Mouse (Mus musculus) fat pad, adult 2 months (tissue): ENCODE measurements around the gene 4930404H24Rik.

Source experiments
- DNase-seq: peaks from one replicate; pipeline ENCODE4 v3.0.0-alpha.2; 2011; ENCODE audit warnings: low read depth, low spot score; ENCODE audit errors: extremely low read depth

4930404H24Rik gene

DNA sequence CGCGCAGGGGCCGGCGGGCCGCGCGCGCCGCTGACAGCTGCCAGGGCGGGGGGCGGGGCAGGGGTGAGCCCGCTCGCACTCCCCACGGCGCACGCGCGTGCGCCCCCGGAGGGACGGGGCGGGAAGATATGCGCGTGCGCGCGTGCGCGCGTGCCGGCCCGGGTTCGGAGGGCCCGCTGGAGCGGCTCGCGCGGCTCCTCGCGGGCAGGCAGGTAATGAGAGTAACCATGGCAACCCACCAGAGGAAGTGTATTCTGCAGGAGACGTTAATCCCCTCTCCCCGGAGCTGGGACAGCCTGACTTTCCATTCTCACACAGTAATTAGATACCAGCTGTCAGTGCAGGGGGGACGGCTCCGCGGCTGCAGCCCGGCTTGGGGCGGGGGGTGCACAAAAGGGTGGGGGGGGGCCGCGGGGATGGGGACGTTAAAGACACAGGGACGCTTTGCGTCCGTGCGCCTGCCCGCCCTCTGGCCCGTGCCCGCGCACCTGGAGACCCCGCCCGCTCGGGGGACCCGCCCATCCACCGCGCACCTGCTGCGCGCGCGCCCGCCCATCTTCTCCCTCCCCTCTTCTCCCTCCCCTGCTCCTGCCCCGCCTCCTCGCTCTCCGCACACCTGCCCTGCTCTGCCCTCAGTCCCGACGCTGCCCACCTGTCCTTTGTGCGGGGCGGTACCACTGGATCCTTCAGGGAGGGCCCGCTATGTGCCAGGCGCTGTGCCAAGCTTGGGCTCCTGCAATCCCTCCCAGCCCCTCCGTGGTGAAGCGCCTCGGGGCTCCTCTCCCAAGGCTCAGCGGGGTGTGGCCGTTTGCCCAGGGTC lies at the start of gene 4930404H24Rik:
4930404H24Rik (plus strand) TSS at position 218 of the 820 bp plus-strand sequence.
- DNase-seq, result no peak

DNA sequence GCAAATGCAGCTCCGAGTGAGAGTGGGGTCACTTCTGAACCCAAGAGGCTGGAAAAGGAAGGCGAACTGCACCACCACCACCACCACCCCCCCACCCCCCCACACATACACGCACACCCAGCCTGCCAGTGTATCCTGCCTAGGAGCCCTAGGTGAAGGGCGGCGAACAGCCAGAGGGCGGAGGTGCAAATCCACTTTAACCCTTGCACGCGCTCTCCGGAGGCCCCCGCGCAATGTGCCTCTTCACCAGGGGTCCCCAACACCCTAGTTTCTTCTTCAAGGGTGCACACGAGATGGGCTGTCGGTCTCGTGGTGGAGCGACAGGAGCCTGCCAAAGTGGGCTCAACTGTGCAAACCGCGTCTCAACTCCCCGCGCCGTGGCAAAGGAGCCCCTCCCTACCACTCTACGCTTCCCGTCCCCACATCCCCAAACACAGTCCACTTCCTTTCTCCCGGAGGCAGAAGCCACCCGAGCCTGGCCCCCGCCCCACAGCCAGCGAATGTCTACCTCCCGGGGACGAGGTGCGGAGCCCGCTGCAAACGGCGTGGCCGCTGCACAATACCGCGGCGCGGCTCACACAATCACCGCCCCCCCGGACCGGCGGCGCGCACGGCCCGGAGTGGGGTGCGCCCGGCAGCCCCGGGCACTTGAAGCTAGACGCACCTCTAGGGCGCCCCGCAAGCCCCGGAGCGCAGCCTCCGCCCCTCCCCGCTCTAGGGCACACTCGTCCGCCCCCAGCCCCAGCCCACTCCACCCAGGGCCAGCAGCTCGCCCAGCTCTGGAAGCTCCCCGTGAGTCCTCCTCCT lies 49.0 kb upstream of the 4930404H24Rik start:
- no peak for DNase-seq

DNA sequence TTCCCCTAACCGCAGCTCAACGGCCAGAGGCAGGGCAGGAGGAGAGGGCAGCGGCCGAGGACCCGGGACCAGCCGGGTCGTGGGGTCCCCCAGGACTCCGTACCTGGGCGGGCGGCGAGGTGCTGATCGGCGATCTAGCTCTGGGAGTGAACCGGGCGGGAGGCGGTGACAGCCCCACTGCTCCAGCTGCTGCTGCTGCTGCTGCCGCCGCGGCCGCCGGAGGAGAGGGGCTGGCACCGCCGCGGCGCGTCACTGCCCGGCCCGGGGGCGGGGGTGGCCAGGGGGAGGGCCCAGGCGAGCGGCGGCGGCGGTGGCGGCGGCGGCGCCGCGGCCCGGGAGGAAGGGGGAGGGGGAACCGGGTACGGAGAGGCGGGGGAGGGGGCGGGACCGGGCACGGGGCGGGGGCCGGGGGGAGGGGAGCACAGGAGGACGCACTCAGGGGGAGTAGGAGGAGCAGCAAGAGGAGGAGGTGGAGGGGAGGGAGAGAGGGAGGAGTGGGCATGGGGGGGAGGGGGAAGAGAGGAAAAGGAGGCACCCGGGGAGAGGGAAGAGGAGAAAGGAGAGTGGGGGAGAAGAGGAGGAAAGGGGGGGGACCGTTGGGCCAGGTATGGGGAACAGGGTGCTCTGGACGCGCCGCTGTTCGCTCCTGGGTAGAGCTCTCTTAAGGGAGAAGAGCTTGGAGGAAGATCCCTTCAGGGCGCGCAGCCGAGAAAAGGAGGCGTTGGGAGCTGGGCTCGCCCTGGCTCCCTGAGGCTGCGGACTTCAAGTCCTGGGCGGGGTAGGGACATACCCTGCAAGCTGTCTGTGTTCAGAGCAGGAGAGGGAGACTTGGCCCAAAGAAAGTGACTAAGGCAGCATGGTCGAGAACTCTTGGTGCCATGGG lies 48.1 kb upstream of the 4930404H24Rik start:
- DNase-seq, result no peak

DNA sequence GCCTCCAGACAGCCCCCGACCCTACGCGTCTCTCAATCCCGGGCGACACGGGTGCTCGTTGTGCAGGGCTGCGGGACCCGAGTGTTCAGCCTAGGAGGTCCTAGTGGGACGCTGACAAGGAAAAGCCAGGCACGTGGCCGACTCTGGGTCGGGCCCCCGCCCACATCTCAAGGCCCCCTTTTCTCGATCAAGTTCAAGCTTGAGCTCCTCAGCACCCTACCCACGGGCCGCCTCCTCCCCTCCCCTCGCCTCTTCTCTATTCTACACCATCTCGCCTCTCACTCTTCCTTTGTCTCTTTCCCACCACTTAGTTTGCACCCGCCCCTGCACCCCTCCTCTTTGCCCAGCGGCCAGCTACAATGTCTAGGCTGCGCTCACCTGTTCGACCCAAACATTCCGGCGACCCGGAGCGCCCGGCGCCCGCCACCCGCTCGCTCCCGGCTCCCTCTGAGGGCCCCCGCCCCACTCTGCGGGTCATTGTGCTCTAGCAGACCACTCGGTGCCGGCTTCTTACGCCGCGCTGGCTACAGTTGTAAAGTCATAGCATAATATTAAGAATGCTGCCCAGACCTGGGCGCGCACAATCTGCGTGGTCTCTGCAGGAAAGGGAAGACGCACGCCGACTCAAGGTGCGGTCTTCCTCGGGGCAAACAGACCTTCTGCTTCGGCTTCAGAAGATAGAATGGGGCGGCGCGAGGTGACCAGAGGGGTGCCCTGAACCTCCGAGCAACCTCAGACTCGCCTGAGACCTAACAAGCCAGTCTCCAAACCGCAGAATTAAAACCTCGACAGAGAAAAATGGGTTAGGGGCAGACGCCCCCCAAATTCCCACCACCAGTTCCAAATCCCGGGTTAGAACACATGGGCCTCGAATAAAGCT lies 47.2 kb upstream of the 4930404H24Rik start:
- no peak for DNase-seq

DNA sequence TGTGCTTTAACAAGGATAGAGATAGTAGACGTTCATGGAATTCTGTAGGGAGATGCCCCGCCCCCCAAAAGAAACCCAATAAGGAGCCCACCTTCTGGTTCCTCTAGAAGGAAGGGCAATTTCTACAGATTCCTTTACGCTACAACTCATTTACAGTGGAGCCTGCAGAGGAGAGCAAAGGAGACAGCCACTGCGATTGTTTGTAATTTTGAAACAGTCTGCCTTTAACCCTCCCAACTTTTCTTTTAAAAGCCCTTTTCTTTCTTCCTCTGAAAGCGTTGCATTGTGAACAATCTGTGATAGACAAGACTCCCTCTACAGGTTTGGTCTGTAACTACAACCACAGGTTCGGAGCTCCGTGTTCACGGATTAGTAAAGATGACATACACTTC lies 46.6 kb upstream of the 4930404H24Rik start:
- DNase-seq, result no peak

DNA sequence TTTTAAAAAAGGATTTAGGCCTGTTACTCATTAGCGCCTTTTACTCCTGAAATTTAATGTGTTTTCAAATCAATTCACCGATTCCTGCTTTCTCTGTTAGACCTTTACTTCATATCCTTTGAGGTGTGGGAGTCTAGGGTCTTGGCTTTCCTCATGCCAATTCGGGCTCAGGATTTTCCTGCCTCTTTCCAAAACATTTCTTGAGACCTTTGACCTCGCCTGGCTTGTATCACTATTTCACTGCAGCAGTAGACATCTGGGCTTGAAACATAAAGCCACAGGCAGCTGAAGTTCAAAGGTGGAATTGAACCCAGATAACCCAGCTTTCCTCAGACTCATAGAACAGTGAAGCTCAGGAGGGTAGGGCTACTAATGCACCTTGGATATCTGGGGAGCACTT lies 46.1 kb upstream of the 4930404H24Rik start:
- DNase-seq, result no peak

DNA sequence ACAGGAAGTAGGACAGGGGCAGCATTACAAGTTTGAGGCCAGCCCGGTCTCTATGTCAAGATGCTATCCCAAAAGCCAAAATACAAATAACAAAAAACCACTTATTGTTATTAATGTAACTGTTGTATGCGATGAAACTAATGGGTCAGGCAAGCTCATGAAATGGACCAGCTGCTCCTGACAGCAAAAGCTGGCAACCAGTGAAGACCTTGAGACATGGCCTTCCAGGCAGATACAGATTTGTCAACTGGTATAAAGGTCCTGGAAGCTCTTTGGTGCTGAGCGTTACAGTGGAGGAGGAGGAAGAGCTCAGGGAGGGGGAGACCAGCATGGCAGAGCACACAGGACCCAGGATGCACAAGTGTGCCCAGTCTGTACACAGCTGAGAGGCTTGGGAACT lies 44.9 kb upstream of the 4930404H24Rik start:
- no peak for DNase-seq

DNA sequence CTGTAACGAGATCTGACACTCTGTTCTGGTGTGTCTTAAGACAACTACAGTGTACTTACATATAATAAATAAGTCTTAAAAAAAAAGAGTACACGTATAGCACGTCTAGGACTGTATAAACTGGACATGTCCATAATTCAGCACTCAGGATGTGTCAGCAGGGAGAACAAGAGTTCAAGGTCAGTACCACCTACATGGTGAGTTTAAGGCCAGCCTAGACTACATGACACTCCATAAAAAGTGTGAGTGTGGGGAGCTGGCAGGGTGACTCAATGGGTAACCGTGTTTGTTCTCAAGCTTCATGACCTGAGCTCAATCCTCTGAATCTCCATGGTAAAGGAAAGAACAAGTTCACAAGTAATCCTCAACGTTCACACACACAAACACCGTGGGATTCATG lies 44.1 kb upstream of the 4930404H24Rik start:
- DNase-seq, result no peak

DNA sequence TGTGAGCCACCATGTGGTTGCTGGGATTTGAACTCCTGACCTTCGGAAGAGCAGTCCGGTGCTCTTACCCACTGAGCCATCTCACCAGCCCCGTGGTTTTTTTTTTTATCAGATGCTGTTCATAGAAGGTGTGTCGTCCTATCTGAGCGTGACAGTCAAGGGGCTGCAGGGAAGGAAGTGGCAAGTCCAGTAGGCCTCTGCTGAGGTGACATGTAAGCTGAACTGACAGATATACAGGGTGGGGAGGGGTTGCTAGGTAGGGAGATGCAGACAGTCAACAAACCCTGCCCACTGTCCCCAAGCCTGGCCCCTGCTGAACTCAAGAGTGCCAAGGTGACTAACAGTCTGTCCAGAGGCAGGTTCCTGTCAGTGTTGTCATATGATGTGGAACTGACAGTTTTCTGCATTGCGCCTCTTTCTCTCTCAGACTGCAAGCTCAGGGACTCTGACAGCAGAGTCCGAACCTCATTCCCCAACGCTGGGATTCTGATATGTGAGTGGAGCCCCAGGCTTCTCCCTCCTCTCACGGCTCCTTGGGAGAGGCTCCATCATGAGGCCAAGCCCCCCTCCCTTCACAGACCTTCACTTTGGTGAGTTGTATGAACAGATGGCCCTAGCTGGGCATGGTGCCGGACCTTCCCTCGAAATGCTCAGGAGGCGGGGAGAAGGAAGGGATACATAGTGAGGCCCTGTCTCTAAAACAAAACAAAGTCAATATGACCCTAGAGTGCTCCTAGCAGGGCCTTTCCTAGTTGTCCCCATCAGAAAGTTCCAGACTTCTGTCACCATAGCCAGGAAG lies 38.4 kb upstream of the 4930404H24Rik start:
- no peak for DNase-seq

DNA sequence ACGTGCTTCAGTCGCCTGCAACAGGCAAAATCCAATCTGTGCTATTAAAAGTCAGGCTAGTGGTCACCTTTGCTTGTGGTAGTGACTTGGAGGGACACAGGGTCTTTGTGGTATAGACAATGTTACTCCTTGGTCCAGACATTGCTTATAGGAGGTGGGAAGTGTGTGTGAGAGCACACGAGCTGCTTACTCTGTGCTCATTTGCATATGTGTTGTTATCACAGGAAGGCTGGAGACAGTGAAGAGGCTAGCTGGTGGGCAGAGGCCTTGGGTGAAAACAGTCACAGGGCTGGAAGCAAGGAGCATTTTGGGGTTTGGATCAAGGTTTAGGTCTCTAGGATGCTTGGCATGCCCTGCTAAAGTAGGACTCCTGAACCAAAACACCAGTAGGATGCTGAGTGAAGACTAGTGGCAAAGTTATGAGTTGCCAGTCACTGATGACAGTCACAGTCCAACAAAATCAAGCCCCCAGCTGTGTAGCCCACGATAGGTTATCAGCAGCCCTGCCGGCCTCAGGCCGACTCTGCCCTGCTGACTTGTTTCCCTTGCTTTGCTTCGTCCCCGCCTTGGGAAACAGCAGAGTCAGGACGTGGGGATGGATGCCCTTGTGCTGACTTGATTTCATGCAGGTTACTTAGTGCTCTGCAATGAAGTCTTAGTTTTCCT lies 37.6 kb upstream of the 4930404H24Rik start:
- no peak for DNase-seq

DNA sequence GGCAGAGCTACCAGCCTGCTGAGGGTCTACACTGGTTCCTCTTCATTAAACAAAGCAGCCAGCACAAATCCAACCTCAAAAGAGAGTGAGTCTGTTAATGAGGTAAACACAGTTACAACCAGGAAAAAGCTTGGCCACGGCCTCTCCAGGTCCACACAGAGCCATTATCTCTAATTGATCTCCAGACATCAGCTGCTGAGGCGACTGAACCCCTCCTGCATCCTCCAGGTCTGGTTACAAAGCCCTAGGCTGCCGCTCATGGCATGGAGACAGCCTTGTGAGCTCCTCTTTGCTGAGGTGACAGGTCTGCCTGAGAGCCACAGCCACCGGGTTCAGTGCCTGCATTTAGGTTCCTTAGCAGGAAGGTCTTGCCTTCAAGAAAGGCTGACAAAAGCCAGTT lies 35.1 kb upstream of the 4930404H24Rik start:
- DNase-seq, result no peak

DNA sequence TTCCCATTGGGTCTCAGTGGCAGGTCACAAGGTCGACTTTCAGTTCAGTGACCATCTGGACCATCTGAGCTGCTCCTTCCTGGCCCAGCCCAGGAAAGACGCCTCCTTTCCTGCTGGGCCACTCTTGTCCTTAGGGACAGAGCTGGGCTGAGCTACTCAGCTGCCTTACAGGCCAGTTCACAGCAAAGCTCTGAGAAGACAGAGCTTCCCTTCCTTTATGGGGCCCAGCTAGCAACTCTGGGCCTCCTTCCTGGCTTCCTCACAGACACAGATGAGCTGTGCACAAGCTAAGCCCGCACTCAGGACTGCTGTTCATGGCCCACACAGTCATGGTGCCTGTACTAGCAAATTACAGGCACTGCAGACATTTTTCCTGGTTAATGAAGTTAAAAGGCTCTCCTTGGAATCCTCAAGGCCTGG lies 34.6 kb upstream of the 4930404H24Rik start:
- DNase-seq, result no peak

DNA sequence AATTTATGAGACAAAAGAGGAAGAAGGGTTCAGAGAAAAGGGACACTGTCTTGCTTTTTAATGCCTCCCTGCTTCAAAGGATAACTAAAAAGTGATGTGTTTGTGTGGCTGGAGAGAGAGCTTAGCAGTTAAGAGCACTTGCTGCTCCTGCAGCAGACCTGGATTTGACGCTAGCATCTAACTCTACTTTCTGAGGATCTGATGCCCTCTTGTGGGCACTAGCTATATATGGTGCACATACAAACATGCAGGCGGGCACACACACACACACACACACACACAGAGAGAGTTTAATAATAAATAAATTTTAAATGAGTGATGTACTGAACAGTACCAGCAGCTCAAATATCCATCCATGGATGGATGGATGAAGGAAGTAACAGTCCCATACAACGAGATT lies 29.3 kb upstream of the 4930404H24Rik start:
- no peak for DNase-seq

DNA sequence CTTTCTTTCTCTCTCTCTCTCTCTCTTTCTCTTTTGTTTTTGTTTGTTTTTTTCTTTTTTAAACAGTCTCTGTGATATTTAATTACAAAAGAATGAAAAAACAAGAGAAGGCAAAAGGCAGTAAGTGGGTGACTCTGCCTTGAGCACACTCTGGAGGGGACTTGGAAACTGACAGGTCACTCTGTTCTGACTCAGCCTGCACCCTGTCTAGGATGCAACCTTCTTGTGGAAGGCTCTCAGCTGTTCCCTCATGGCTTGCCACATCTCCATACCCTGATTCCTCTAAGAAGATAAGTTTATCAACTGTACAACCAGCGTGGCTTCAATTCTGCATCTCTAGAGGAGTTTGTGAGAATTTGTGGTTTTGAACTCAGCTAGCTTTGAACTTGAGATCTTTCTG lies 25.2 kb upstream of the 4930404H24Rik start:
- DNase-seq, result no peak

DNA sequence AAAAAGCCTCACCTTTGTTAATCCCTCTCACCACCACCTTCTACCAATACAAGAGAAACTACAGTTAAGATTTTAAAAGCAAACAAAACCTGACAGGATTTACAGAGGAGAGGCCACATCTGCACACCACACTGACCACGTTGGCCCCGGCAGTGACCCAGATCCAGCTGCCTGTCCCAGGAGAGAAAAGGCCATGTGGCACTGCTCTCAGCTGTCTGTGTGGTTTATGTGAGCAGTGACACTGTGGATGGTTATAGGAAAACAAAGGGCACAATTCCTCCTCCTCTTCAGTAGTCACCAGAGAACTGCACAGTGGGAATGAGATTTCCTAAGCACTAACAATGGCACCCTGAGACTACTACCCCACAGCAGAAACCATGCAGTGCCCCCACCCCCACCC lies 23.3 kb upstream of the 4930404H24Rik start:
- DNase-seq, result no peak

DNA sequence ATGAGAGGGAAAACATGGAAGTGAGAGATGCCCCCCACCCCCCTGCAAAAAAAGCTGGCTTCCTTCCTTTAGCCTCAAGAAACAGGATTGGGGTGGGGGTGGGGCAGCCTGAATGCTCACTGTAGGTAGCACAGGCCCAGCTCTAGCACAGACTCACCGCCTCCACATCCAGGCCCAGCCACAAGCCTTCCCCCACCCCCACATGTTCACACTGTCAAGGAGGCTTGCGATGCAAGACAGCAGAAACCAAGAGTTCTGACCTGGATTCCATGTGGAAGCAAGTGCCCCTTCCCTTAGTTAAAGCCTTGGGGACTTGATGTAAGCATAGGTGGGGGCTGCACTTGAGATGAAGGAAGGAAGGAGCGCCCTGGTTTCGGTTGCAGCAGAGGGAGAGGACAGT lies 22.8 kb upstream of the 4930404H24Rik start:
- DNase-seq, result no peak

DNA sequence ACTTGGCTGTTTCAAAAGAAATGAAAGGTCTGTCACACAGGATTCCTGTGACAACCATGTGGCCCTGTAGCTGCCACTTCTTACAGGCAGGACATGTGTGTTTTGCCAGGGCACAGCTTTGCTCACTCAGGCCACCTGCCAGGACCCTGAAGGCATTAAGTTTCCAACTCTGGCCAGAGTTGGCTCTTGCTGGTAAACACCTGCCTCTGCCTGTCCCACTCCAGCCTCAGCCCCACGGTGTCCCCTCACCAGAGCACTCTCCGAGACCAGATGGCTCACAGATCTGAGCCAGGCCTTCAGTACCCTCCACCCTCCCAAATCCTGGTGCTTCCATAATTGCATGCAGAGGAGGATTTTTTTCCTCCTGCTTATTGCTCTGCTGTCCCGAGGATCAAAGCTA lies 21.6 kb upstream of the 4930404H24Rik start:
- DNase-seq, result peak; percentile 8

DNA sequence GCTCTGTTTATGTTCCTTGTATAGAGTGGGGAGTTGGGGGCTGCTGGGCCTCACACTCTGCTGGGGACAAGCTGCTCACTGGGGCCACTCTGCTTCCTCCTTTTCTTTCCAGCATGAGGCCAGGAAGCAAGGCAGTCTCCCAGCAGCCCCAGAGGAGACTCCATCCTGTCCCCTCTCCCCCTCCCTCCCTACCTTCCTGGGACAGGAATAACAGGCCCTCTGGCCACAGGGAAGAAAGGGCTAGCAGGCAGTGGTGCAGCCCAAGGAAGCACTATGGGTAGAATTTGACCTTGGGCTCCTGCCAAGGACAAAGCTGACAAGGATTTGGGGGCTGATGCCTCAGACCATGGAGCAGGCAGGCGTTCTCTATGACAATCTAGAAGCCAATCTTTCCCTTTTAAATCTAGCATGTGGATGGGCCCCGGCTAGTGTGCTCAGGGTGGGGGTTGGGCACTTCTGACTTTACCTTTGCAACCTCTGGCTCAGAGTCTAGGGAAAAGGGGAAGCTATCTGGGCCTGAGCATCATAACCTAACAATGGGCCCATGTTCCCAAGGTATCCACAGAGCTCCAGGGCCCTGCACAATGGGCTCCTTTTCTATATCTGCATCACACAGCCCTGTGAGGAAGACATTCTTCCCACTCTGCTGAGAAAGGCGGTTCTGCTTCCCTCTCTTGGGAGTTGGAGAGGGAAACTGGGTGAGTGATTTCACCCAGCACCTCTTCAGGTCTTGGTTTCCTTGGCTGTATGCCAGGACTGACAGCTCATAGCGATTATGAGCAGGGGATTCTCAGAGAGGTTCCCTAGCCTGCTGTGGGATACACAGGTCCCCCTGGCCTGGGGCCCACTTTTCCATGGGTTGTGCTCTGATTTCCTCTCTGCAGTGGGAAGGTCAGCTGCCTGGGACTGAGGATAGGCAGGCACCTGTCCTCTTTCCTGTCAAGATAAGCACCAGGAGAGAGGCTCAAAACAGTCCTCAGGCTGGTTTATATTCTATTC lies 17.2 kb upstream of the 4930404H24Rik start:
- DNase-seq, result no peak
